Mouse (Mus musculus) telencephalon, adult 2 months (tissue): ENCODE data around the gene Hoxa10.

ENCODE experiments used
- DNase-seq: peaks from one replicate; pipeline ENCODE4 v3.0.0-alpha.2; 2011; ENCODE audit warnings: low read depth, low spot score

Gene Hoxa10

DNA sequence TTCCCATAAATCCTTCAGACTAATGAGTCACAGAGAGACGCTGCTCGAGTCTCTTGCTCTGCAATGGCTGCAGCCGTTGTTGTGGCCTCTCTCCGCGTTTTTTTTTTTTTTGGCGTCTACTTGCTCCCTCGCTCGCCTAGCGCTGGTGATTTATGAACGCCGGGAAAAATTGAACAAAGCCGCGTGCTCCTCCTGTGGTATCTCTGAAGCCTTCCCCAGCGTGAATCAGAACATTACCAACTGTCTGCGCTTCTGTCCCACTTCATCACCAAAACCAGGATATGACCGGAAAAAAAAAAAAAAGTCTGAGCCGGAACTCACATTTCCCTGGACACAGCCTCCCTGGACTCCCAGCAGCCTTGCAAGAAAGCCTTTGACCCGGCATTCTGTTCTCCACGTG lies 55.4 kb downstream of the Hoxa10 start:
- no peak for DNase-seq

GRCm38 (mm10) chr6:52184668-52185067 lies 56.0 kb downstream of the Hoxa10 start:
- DNase-seq: no peak

DNA sequence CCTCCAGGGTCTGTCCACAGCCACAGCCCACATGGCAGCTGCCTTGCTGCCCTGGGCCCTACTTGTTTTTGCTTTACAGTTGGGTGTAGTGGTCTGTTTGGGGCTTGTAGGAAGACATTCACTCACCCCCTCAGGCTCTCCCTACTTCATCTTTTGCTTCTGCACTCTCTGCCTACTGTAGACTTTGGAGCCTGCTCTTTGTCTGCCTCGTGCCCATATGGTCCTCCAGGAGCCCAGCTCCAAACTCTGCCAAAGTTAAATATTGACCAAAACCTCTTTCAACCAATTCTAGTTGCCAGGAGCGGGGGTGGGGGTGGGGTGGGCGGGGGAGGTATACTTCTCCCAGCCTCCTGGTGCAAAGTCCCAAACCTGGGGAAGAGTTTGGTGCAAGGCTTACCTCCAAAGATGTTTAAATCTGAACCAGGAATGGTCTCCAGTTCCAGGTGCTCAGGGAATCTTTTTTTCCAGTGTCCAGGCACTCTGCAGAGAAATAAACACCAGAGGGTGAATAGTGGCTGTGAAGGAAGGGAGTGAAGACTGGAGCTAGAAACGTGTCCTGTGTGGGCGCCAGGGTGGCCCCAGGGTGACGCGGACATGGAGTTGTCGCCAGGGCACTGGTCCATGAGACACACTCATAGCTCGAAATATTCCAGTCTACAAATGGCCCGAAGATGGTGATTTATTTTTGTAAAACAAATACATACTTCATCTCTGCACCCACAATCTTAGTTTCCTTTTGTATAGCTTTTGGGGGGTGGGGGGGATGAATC lies 57.2 kb downstream of the Hoxa10 start:
- DNase-seq: no peak

GRCm38 (mm10) chr6:52182793-52183192 lies 57.9 kb downstream of the Hoxa10 start:
- DNase-seq: no peak

DNA sequence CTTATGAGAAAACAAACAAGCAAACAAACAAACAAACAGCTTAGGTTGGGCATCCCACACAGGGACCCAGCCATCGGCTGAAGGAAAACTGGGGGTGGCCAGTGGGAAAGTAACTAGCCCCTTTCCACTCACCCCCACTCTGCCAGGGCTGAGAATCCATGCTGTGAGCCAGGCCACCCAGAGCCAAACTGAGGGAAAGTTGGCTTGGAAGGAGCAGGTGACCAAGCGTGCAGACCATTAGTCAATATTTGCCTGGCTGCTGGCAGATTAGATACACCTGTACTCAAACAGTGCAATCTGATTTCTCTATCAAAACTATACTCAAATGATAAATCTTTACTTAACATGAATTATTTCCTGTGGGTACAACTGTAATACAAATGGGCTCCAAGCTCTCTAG lies 58.6 kb downstream of the Hoxa10 start:
- DNase-seq: no peak
